Mouse (Mus musculus) erythroblast, embryonic 14.5 days (primary cell): ENCODE data around the gene Myo1d. TPM values are rescaled to one million over a fixed set of nuclear protein-coding genes. Genes with fewer than 3 reads are reported as not detected.

Experiments
- H3K27me3 ChIP-seq: 2 replicates; pipeline ENCODE4 v1.6.1; 2012; ENCODE audit warnings: inconsistent platforms; ENCODE audit not compliant: control insufficient read depth
- H3K36me3 ChIP-seq: 2 replicates; pipeline ENCODE4 v1.6.1; 2012; ENCODE audit warnings: mild to moderate bottlenecking, inconsistent platforms; ENCODE audit not compliant: control insufficient read depth
- H3K4me1 ChIP-seq: 2 replicates; pipeline ENCODE4 v1.6.1; 2012; ENCODE audit warnings: inconsistent platforms; ENCODE audit not compliant: control insufficient read depth
- H3K4me3 ChIP-seq: replicated peaks from 2 replicates; pipeline ENCODE3; 2012; ENCODE audit warnings: moderate library complexity, mild to moderate bottlenecking, inconsistent platforms
- H3K9me3 ChIP-seq: 2 replicates; pipeline ENCODE4 v1.6.1; 2012; ENCODE audit warnings: low read length, inconsistent platforms, mixed read lengths; ENCODE audit not compliant: control insufficient read depth
- GATA1 ChIP-seq: IDR thresholded peaks from 2 replicates; pipeline ENCODE4 v1.6.1; 2012; ENCODE audit warnings: low read length, inconsistent platforms, mixed read lengths
- TAL1 ChIP-seq: IDR thresholded peaks from 3 replicates; pipeline ENCODE4 v1.6.1; 2012; ENCODE audit warnings: low read length, inconsistent platforms, mixed read lengths
- polyA plus RNA-seq: library from polyadenylated mRNA; stranded (reverse); fragments of >175 nt; gene quantifications from 2 replicates; pipeline ENCODE4 v1.2.3, GENCODE M21; 2012

Gene Myo1d
- polyA plus RNA-seq, 1 experiment = 1.9 TPM

DNA sequence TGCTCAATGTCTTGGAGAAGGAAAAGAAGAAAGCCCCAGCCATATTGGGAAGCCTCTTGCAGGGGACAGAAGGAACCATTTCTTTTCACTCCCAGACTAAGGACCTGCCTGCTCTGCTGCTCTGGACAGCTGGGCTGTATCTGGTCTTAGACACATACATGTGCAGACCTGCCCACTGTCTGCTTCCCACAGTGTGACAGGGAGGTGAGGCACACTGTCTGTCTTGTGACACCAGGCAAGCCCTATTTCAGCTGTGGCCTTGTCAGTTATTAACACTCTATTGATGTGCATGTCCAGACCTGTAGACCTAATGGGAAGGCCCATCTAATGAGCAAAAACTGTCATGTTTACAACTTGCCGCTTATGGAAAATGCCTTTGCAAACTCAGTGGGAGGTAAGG lies 264.5 kb downstream of the Myo1d start:
- H3K36me3 ChIP-seq = no peaks in the 10 kb centered on the region
- TF ChIP-seq TAL1 = no peak
- TF ChIP-seq GATA1 = no peak
- H3K9me3 ChIP-seq = no peaks in the 10 kb centered on the region
- no peak overlapping the region for H3K4me3 ChIP-seq
- no peaks in the 10 kb centered on the region for H3K27me3 ChIP-seq
- H3K4me1 ChIP-seq = no peaks in the 10 kb centered on the region

DNA sequence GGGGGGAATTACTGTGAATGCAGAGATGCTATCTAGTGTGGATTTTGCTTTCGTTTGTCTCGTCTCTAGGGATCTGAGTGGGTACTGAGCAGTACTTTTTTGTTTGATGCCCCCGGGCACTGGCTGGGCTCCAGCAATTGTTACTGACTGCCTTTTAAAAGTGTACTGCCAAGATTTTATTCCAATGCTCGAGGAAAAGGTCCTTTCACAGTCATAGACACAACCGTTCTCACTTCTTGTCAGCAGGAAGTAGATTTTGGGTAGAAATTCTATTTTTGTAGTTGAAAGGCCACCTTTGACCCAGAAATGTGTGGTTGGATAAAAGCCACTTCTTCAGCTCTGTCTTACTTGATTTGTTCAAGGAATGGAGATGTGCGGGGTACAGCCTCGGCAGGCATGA lies 266.0 kb downstream of the Myo1d start:
- H3K4me1 ChIP-seq = no peaks in the 10 kb centered on the region
- H3K4me3 ChIP-seq = no peak overlapping the region
- TF ChIP-seq GATA1 = no peak
- TF ChIP-seq TAL1 = no peak
- no peaks in the 10 kb centered on the region for H3K9me3 ChIP-seq
- no peaks in the 10 kb centered on the region for H3K36me3 ChIP-seq
- peaks cover 5% of the 10 kb centered on the region for H3K27me3 ChIP-seq

DNA sequence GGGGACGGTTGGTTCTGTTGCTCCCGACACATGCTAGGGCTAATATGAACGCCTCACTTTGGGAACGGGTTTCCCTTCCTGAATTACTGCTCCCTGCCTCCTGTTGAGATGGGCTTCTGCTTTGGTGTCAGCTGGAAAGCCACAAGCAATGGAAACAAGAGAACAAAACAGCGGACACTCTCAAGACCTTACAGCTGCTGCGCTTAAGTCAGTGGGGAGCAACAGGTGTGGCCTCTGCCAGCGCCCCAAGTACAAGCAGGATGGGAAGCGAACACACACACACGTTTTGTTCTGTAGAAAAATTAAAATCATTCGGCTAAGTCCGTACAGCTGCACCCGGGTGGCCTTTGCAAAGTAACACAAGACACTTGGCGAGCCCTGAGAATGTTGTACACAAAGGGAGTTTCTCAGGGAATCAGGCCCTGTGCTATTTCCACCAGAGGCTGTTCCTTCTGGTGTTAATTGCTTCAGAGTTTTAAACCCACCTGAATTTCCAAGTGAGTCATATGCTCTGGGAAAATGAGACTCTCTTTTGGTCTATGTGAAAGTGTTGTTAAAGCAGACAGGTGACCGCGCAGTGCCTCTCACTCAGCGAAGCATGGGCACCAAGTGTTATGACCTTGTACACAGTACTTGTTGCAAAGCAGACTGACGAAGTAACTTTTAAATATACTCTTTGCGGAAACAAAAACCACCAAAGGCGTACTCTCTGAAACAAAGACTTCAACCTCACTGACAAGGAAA lies 267.3 kb downstream of the Myo1d start:
- TF ChIP-seq TAL1 (no peak), GATA1 (no peak)

DNA sequence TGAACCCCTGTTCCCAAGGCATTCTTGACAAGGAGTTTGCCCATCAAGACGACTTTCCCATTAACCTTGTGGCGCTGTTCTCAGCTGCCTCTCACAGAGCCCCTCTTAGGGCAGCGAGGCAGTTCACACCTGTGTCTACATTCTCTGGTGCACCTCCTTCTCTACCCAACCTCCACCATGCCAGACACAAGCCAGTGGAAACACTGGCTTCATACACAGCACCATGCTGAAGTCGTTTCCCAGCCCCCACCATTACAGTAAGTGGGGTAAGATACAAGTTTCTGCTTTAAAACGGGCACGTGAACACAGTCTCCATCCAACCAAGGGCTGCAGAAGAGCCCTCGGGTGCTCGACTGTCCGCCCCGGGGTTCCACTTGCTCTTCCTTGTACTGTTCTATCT lies 269.7 kb downstream of the Myo1d start:
- Histone ChIP-seq H3K4me3 (no peak overlapping the region), H3K4me1 (no peaks in the 10 kb centered on the region), H3K36me3 (no peaks in the 10 kb centered on the region), H3K27me3 (peaks cover 9% of the 10 kb centered on the region), H3K9me3 (no peaks in the 10 kb centered on the region)
- TF ChIP-seq TAL1 (no peak), GATA1 (no peak)

More for the DNA sequence above, 267.3 kb downstream of the Myo1d start:
- Histone ChIP-seq H3K9me3 (no peaks in the 10 kb centered on the region), H3K4me1 (no peaks in the 10 kb centered on the region), H3K4me3 (no peak overlapping the region), H3K27me3 (peaks cover 9% of the 10 kb centered on the region), H3K36me3 (no peaks in the 10 kb centered on the region)

DNA sequence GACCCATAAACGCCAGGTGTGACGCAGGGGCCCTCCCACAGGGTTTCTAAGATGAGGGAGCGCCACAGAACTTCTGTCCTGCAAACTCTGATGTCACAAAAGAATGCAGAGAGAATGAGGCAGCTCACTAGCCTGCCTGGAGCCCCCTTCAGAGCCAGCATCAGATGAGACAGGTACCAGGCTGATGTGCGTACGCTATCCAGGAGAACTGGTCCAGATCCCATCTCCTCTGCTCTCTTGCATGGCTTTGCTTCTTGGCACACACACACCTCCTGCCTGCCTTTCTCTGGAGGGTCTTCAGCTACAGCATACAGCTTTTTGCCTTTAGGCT lies 270.7 kb downstream of the Myo1d start:
- Histone ChIP-seq H3K4me3 (no peak overlapping the region), H3K9me3 (no peaks in the 10 kb centered on the region), H3K36me3 (no peaks in the 10 kb centered on the region), H3K4me1 (no peaks in the 10 kb centered on the region), H3K27me3 (peaks cover 9% of the 10 kb centered on the region)
- TF ChIP-seq GATA1 (no peak), TAL1 (no peak)

DNA sequence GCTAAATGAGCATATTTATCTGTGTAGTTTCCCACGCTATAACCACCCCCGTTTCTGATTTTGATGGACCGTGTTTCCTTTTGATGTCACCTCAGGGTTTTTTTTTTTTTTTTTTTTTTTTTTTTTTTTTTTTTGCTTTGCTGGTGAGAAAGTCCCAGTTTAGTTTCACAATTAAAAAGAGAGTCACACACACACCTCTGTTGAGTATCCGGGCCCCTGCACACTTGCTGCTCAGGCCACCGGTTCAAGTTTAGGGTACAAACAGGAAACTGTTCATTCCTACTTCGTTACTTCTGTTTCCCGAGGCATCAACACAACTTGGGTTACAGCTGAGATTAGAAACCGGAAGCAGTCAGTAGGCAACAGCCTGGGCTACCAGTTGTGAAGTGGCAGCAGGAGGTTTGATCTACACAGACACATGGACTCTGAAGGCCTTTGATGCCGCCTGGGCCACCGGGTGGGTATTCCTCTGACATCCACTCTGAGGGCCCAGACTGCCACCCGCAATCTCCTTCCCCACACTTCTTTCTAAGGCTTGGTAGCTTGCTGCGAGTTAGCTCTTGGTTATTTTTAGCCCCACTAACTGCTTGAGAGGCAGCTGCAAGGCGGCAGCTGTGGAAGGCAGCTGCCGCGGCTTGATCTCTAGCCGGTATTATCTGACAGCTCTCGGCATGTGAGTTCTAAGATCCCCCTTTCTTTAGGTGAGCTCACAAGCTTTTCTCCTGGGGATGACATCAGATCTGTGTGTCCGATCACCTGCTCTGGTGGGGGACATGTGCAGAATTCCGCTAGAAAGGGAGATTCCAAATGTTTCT lies 271.3 kb downstream of the Myo1d start:
- H3K4me3 ChIP-seq = no peak overlapping the region

DNA sequence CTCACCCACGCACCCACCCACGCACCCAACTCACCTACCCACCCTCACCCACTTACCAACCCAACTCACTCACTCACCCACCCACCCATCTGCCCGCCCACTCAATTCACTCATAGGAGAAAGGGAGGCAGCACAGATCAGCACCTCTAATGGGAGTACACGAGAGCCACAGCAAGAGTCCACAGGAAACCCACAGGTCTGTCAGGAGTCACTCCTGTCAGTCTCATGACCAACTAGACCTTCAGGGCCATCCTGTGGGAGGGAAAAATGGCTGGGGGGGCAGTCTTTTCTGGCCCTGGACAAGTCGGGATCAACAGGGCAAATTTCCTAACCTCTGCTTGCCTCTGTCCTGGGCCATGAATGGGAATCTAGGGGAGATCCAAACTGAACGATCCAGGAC lies 272.0 kb downstream of the Myo1d start:
- Histone ChIP-seq H3K27me3 (peaks cover 9% of the 10 kb centered on the region), H3K36me3 (no peaks in the 10 kb centered on the region), H3K4me3 (no peak overlapping the region), H3K9me3 (no peaks in the 10 kb centered on the region), H3K4me1 (peaks cover 2% of the 10 kb centered on the region; the same call in 1 of the 2 replicates)
- TF ChIP-seq GATA1 (no peak), TAL1 (no peak)

More for the DNA sequence above, 271.3 kb downstream of the Myo1d start:
- Histone ChIP-seq H3K36me3 (no peaks in the 10 kb centered on the region), H3K4me1 (peaks cover 2% of the 10 kb centered on the region; the same call in 1 of the 2 replicates), H3K9me3 (no peaks in the 10 kb centered on the region), H3K27me3 (peaks cover 9% of the 10 kb centered on the region)
- no peak for TF ChIP-seq GATA1
- no peak for TF ChIP-seq TAL1

DNA sequence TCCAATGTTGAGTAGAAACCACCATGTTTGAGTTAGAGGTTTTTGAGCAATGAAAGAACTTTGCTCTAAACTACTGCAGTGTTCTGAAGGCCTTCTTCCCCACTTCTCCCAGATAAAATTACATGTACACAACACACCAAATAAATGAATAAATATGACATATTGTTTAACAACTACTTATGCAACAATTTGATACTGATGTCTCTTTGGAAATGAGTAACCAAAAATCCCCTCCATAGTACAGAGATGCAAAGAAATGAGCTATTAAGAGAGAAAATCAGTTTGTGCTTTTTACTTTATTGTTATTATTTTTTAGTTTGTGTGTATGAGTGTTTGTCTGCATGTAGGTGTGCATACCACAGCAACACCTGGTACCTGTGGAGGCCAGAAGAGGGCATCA lies 273.3 kb downstream of the Myo1d start:
- H3K36me3 ChIP-seq = no peaks in the 10 kb centered on the region
- peaks cover 9% of the 10 kb centered on the region for H3K27me3 ChIP-seq
- TF ChIP-seq TAL1 = no peak
- no peak for TF ChIP-seq GATA1
- no peak overlapping the region for H3K4me3 ChIP-seq
- no peaks in the 10 kb centered on the region for H3K9me3 ChIP-seq
- peaks cover 2% of the 10 kb centered on the region; the same call in 1 of the 2 replicates for H3K4me1 ChIP-seq

DNA sequence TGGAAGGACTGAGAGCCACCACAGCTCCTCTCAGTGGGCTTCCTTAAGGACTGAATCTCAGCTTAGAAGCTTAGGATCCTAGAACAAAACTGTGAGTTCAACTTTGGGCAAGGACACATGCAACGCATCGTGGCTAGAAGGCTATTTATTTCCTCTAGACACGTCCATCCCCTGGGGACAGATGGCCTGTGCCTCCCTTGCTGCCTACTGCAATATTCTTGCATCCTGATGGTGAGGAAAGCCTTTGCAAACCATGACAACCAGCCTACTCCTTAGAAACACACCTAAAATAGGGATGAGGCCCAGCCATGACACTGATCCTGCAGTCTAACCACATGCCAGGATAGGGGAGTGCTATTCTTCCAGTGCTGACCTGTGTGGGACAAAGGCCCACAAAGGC lies 274.2 kb downstream of the Myo1d start:
- Histone ChIP-seq H3K9me3 (no peaks in the 10 kb centered on the region), H3K36me3 (no peaks in the 10 kb centered on the region), H3K4me3 (no peak overlapping the region), H3K4me1 (peaks cover 2% of the 10 kb centered on the region; the same call in 1 of the 2 replicates), H3K27me3 (peaks cover 9% of the 10 kb centered on the region)
- TF ChIP-seq TAL1 = no peak
- TF ChIP-seq GATA1 = no peak
